Mouse (Mus musculus) right cerebral cortex, postnatal 4 days (tissue): ENCODE data around the gene Egln3.

Experiments
- DNase-seq: peaks from one replicate; pipeline ENCODE4 v3.0.0-alpha.2; 2022

Egln3 gene

DNA sequence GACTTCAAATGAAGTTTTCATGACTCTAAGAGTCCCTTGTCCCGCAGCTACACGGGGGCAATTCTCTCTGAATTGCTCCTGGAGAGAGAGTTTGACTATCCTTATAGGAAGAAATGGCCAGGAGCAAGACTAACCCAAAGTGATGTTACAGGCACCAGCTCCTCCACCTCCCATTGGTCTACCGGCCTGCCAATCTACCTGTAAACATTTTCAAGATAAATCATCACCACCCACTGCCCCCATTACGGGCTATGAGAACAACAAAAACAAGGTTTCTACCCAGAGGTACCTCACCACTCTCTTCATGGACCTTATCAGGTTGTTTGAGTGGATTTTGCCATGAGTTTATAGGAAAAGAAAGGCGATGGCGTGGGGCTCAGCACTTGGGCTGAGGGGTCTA, 1.4 kb downstream of the Egln3 start:
- no peak for DNase-seq

- no peak for DNase-seq
These were observed 2.8 kb downstream of the Egln3 start for GRCm38 (mm10) chr12:54200856-54201255.

DNA sequence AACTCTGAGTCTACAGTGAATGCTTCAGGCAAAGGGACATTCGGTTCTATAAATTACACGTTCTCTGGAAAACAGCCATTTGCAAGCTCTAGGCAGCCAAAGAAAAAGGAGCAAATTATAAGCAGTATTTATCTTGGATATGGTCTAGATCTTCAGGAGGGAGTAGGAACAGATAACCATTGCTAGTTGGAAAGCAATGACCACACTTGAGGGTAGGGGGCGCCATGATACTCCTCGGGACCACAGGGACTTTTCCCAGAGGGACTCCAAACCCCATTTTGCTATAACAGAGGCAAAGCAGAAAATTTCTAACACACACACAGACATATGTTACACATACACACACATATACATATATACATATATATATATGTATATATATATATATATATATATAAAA, 3.5 kb downstream of the Egln3 start:
- DNase-seq = peak; percentile 41

- no peak for DNase-seq
These were observed 5.3 kb downstream of the Egln3 start for GRCm38 (mm10) chr12:54198282-54198918.

GRCm38 (mm10) chr12:54197849-54198248, 5.8 kb downstream of the Egln3 start:
- DNase-seq = no peak

- DNase-seq = peak; percentile 26
These were observed 6.3 kb downstream of the Egln3 start for GRCm38 (mm10) chr12:54197301-54197782.

DNA sequence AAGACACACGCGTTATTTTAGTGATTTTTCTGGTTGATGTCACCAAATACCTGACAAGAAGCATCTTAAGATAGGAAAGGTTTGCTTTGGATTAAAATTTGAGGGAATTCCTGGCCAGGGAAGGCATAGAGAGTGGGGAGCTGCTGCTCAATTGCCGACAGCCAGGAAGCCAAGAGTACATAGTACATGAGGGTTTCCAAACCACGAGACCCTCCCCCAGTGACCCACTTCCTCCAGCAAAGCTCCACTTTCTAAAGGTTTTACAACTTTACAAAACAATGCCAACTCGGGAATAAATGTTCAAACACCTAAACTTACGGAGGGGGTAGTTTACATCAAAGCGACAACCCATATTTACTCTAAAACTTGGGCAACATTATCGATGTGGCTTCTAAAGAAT, 6.8 kb downstream of the Egln3 start:
- DNase-seq = no peak

GRCm38 (mm10) chr12:54194159-54194558, 9.5 kb downstream of the Egln3 start:
- DNase-seq = no peak

DNA sequence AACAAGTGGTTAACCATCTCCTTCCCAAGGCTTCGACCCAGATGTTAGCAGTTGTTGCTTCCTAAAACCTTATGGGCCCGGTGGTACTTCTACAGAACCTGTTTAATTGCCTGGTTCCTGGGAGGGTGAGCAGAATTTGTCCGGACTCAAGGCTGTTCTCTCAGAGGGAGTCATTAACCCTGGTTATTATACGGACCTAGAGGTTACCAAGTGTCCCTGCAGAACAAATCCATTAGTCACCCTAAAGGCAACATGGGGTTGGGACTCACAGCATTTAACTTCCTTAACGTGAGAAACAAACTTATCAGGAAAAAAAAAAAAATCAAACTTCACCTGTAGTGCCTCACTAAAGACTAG, 11.4 kb downstream of the Egln3 start:
- no peak for DNase-seq

DNA sequence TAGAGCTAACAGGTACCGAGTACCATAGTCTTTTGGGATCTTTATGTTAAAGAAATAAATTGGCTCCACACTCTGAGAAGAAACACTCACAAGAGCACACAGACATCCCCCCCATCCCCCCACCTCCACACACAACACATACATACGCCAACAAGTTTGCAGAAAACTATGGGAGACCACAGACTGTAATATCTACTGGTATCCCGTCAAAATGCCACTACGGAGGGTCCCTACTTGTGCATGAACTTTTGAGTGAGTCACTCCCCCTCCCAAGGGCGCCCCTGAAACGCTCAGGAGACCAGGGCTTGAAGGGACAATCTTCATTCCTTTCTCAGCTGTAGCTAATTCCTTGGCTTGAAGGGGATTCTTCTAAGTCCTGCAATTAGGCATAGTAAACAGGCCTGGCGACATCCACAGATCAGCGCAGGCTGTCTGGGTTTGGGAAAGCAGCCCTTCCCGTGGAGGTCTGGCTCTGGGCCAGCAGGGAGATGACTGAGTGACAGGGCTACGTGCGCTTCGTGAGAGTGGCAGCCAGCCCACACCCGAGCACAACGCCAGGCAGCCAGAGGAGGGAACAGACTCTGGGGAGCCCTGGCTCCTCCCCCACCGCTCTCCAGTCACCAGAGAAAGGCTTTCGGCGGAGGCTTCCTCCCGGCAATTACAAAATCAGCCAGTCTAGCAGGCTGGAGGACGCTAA, 11.9 kb downstream of the Egln3 start:
- DNase-seq = peak; percentile 85

- no peak for DNase-seq
These were observed 12.5 kb downstream of the Egln3 start for GRCm38 (mm10) chr12:54191181-54191580.

DNA sequence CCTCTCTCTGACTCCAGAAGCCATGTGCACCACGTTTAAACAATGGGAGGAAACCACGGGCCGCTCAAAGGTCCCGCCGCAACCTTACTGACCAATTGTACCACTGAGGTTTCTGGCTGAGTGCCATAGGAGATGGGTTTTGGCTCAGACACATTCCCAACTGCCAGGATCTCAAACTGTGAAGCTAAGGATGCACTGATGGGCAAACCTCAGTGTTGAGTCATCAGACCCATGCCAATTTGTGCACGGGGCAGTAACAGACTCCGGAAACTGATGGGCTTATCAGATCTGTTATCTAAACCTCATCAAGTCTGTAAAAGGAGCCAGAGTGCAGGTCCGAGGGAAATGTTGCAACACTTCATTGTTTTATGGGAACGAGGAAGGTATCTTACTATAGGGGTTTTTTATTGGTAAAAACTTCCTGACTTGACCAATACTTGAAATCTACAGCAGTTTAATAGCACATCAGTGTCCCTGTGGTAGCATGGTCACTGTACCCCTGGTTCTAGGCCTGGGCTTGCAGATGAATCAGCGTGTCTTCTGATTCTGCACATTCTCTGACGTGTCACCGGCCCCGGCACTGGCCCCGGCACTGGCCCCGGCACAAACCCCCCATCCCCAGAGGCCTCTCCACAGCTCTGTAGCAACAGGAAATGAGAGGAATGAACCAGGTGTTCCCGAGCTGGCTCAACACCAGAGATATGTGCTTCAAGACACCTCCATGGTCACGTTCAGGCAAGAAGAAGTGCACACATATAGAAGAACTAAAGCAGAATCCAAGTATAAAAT, 15.7 kb downstream of the Egln3 start:
- DNase-seq = no peak

DNA sequence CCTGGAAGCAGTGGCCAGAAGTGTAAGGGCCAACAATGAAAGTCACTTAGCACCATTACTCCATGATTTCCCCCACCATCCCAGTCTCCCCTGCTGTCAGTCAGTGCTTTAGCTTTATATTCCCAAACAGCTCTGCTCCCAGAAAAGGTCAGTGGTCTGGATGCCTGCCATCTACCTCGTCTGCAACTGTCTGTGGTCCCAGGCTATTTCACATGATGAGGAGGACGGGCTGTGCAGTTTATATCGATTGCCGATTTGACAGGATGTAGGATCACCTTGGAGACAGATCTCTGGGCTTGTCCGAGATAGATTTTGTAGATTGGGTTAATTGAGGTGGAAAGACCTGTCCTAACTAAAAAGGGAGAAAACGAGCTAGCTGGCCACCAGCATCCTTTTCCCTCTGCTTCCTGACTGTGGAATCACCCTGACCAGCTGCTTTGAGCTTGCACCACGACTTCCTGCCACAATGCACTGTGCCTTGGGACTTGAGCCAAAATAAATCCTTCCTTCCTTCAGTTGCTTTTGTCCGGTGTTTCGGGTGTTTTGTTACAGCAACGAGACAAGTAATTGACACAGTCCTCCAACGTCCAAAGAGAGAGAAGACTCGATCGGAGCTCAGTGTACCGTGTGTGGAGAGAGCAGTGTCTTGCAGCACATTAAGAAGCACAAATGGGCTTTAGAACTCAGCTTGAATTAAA, 16.6 kb downstream of the Egln3 start:
- no peak for DNase-seq

- DNase-seq = no peak
These were observed 19.4 kb downstream of the Egln3 start for GRCm38 (mm10) chr12:54184264-54184663.

DNA sequence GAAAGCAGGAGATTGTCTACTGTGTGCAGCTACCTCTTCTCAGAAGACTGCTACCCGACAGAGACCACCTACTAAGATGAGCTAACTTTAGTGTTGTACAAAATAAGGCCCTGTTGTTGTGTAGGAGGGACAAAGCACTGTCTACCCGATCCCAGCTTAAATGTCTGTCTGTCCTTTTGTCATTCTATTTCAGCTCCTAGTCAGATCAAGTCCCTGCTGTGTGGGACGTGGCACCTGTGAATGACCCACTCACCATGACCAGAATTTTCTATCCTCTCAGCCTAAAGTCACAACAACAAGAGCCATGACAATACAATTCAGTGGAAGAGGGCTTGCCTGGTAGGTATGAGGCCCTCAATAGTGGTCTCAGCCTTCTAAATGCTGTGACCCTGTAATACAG, 25.3 kb downstream of the Egln3 start:
- DNase-seq = no peak

DNA sequence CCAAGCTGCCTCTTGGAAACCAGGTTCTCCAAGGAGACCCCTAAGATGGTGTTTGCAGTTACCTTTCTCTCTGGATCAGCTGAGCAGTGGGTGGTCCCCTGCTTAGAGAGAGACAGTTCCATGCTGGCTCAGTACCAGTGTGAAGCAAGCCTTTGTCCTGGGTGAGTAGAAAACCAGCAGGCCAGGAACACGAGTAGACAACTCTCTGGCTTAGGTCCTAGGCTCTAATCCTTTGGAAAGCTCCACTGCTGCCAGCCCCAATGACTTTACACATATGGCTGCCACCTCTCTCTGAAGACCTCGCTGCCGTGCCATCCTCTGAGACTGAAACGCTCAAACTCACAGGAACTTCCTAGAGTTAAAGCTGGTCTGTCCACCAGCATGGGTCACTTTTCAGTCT, 34.9 kb downstream of the Egln3 start:
- no peak for DNase-seq

- no peak for DNase-seq
These were observed 35.9 kb downstream of the Egln3 start for GRCm38 (mm10) chr12:54167737-54168136.

GRCm38 (mm10) chr12:54164724-54165050, 39.0 kb downstream of the Egln3 start:
- no peak for DNase-seq

DNA sequence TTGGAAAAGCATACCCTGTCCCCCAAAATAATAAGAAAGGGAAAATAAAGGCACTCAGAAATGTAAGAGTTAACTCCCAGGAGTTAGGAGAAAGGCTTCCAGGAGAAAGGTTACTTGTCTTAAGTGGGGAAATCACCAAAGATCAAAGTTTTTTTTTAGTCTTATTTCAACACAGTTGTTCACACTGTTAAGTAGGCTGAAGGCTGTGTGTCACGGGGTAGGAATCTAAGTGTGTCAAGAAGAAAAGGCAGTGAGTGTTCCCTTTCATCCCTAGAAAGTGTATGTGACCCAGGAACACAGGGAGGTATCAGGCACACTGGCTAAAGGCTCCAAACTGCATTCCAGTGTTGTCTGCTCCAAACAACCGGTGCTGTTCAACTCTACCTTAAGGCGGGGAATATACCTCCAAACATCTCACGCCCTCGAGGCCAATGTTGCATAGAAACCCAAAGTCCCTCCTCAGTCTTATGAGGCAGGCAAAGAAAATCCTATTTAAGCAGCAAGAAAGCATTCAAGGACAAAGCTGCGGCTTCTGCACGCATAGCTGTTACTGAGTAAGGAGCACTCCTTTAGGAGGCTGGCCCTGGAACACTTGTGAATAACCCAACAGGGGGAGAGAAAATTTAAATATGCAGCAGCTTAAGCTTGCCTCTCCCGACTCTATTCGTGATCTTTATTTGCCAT, 39.5 kb downstream of the Egln3 start:
- DNase-seq = no peak

GRCm38 (mm10) chr12:54163166-54163565, 40.5 kb downstream of the Egln3 start:
- no peak for DNase-seq

DNA sequence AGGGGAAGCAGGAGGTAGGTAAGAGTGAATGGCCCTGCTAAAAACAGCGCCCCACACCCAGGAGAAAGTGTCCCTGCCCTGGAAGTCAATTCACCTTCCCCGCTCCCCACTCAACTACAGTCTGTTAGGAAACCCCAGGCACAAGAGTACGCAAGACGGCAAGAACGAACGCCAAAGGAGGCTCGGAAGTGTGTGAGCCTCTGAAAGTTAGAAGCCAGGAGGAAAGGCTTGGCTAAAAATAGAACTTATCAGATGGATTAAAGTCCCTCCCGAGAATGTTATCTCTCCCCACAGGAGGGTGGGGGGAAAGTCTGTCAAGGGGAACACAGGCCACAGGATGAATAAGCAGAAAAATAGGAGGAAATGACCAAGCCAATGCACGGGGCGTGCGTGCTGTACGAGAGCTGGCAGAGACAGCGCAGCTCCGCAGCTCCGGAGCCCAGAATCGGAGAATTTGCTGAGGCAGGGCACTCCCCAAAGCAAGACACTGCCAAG, 41.0 kb downstream of the Egln3 start:
- no peak for DNase-seq

GRCm38 (mm10) chr12:54161468-54162202, 42.0 kb downstream of the Egln3 start:
- DNase-seq = no peak
